Mouse (Mus musculus) spleen, adult 18-20 months (tissue): ENCODE data around the gene Tsc2.

ENCODE experiments used
- DNase-seq, 2 experiments: peaks; one replicate each; pipeline ENCODE4 v3.0.0; 2022; ENCODE audit warnings: mixed read lengths in 2 of 2

Gene Tsc2

DNA sequence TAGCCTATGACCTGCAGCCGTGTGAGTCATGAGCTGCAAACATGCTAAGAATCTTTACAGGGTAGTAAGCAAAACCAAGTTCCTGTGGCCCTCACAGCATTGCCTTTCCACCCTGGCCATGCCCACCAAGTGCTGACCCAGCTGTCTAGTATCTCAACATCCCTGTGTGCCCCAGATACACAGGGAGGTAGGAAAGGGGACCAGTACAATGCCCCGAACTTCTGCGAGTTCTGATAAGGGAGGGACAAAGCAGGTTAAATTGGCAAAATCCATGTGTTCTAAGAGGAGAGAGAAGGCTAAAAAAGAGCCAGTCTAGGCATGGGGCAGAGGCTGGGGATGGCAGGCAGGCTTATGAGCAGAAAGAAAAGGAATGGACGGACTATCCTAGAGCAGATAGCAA lies 24.1 kb downstream of the Tsc2 start:
- DNase-seq = no peak

DNA sequence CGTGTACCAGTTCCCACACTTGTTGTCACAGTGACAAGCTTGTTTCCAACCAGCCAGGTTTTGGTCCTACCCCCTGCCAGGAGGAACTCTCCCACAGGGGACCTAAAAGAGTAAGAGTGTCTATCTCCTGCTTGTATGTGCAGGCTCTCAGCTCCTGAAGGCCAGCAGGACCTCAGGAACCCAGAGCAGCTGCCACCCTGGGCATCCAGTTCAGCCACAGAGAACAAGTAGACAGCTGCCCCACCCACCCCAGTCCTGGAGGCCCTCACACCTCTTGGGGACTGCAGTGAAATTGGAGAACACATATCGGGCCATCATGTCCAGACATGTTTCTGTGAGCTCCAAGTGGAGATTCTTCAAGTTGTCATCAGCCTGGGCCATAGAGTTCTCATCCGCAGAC lies 27.9 kb downstream of the Tsc2 start:
- no peak for DNase-seq

DNA sequence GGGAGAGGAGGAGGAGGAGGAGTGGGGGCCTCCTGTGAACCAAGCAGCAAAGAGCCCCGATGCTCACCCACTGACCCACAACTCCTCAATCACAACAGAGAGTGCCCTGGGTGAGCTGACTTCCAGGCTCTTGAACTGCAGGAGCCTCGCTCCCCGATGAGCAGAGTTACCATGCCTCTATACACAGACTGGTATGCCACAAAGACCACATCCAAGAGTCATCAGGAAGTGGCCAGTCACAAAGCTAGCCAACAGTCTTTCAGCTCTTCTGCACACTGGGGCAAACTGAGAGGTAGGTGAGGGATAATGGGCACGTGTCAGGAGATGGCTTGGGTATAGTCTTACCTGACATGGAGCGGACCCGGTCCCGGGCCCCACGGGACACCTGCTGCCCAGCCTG lies 28.5 kb downstream of the Tsc2 start:
- no peak for DNase-seq

DNA sequence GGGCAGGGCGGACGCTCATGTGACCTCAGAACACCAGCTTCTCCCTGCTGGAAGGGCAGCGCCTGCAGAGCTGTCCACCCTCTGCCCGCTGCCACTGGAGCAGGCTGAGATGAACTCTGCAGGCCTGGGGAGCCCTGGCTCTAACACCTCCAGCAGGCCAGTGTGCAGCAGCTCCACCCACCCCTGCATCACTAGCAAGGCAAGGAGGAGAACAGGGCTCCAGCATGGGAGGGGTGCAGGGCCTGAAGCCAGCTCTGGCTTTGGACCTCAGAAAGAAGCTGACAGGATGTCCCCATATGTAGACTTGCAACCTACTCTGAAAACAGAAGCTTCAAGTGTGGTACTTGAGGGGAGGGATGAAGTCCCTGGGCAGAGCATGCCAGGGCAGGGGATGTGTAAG lies 31.9 kb downstream of the Tsc2 start:
- no peak for DNase-seq

DNA sequence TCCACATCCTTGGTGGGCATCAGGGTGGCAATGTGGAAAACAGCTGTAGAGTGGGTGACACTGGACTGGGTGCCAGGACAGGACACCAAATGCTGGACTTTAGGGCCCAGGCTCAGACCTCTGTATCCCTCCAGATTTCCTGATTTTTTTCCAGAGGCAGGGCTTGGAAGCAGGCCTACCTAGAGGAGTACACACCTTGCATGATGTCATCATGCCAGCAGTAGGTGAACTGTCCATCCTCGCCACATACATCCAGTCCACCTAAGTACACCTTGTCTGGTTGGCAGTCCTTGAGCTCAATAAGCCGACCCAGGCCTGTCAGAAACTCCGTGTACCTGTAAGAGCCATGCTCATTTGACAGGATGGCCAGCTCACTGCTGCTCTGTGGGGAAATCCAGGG lies 34.4 kb downstream of the Tsc2 start:
- no peak for DNase-seq

DNA sequence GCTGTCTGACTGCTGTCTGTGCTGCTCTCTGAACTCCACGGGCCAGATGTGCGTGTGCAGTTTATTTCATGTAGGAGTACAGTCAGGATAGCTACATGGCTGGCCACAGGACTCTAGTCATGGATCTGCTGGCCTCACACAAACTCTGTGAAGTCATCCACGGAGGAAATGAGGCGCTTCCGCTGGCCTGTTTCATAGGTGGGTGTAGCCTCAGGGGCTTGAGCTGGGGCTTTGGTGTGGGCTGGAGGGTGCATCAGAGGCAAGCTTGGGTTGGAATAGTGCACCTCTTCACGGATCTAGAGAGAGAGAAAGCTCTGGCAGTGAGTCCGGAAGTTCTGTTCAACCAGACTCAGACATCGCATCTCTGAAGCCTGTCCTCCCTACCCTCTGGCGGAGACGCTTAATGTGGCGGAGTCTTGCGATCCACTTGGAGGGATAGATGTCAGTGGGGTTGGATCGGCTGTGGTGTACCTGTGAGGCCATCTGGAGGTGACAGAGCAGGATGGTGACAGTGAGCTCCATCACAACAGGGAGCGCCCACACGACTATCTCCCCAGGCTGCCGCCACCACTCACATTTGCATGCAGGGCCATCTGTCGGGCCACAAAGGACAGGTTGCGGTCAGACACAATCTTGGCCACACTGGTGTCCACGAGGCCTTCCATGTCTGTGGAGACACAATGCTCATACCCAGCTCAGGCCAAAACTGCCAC lies 35.8 kb downstream of the Tsc2 start:
- no peak for DNase-seq

DNA sequence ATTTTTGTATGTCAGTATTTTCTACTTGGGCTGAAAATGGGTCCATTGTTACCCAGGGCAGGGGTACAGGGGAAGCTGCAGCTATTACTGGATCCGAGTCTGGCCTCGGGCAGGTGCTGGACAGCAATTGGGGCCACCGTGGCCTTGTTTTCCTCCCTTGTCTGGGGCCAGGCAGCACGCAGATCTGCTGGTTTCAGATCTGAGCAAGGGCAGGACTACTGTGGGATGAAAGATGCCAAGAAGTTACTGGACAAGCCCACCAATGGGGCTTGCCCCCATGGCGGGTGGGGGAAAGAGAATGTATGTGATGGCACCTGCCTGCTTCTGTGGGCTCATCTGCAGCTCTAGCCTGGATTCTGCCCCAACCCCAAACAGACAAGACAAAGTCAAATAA lies 36.4 kb downstream of the Tsc2 start:
- no peak for DNase-seq

DNA sequence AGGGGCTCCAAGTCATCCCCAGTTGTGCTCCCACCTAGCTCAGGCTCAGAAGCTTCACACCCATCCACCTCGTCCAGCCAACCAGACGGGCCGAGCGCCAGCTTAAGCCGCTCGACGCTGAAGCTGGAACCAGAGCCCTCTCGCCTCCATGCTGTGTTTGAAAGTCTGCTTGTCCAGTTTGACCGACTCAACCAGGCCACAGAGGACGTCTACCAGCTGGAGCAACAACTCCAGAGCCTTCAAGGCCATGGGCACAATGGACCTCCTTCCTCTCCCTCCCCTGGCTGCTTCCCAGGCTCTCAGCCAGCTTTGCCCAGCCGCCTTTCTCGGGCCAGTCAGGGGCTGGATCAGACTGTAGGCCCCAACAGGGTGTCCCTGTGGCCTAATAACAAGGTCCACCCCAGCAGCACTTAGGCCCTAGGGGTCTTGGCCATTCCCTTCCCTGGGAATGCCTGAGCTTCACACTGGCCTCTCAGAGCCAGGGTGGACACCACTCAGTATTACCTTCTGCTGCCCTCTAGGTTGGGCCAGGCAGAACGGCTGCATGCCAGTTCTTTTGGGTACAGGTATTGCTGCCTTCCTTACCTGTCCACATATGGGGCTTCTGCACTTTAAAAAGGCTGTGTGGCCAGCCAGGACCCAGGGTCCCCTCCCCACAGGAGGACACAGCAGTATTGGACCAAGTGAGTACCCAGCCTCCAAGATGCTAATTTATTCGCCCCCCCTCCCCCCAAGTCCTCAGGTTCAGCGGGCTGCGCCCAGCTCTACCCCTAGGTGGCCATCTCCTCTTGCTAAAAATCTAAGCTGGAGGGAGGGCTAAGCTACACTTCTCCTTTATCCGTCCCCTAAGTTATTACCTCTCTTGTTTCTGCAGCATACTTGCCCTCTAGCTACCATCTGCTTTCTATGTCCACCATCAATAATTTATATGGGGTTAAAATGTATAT lies 37.0 kb downstream of the Tsc2 start:
- no peak for DNase-seq

DNA sequence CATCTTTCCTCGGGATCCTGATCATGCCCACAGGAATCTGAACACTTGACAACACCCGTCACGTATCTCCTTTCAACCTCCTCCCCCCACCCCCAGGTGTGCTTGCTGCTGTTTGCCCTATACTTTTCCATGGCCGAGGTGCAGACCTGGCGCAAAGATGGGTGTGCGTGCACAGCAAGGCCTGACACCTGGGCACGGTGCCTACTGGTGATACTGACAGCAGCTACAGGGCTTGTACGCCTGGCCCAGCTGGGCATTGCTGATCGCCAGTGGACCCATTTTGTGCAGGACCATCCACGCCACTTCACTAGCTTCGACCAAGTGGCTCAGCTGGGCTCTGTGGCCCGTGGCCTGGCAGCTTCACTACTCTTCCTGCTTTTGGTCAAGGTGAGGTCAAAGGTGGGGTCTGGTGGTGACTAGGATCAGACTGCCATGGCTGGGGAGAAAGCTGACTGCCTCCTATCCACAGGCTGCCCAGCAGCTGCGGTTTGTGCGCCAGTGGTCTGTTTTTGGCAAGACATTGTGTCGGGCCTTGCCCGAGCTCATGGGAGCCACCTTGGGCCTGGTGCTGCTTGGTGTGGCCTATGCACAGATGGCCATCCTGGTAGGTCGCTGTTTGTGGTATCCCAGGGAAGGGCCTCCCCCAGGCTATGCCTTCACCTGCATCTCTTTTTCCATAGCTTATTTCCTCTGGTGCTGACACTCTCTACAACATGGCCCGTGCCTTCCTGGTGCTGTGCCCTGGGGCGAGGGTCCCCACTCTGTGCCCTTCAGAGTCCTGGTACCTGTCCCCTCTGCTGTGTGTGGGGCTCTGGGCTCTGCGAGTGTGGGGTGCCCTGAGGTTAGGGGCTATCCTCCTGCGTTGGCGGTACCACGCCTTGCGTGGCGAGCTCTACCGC lies 38.2 kb downstream of the Tsc2 start:
- DNase-seq = no peak

DNA sequence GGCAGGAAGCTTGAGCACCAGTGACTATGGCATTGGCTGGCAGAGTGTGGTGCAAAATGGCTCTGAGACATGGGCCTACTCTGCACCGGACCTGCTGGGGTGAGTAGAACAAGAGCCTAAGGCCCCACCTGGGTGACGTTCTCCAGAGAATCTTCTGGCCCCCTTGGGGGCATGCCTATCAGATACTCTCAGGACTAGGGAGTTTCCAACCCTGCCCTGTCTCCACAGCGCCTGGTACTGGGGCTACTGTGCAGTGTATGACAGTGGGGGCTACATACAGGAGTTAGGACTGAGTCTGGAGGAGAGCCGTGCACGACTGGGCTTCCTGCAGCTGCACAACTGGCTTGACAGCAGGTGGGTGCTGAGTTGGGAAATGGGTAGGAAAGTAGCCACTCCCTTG lies 39.2 kb downstream of the Tsc2 start:
- no peak for DNase-seq

DNA sequence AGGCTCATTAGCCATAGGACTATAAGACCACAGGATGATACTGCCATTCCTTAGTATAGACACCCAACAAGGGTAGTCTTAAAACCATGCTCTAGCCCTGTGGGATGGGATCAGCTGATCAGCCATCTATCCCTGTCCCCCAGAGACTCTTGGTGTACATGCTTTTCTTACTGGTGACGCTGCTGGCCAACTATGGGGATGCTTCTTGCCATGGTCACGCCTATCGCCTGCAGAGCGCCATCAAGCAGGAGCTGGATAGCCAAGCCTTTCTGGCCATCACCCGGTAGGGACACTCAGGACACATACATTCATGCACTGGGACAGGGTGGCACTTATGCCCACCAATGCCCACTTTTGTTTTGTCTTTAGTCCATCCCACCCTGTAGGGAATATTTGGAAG lies 40.7 kb downstream of the Tsc2 start:
- no peak for DNase-seq

DNA sequence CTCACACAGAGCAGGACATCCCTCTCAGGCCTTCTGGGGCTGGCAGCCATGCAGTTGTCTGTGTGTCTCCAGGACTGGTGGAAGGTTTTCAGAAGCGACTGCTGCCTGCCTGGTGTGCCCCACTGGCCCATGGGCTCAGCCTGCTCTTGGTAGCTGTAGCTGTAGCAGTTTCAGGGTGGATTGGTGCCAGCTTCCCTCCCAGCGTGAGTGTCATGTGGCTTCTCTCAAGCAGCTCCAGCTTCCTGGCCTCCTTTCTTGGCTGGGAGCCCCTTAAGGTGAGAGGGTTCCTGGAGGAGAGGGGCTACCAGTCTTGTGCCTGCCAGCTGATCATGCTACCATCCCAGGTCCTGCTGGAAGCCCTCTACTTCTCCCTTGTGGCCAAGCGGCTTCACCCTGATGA lies 41.5 kb downstream of the Tsc2 start:
- DNase-seq = no peak

DNA sequence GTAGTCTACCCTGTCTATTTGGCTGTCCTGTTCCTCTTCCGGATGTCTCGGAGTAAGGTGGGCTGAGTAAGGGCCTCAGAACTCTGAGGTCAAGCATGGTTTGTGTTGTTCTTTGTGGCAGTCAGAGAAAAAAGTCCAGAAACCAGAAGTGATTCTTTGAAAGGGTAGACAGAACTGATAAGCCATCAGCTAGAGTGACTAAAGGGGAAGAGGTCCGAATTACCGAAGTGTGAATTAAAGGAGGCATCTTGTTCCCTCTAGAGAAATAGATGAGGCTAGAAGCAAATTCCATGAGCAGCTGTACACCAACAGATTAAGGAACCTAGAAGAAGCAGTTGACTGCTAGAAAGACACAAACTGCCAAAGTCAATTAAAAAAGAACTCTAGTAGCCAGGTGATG lies 45.9 kb downstream of the Tsc2 start:
- no peak for DNase-seq

DNA sequence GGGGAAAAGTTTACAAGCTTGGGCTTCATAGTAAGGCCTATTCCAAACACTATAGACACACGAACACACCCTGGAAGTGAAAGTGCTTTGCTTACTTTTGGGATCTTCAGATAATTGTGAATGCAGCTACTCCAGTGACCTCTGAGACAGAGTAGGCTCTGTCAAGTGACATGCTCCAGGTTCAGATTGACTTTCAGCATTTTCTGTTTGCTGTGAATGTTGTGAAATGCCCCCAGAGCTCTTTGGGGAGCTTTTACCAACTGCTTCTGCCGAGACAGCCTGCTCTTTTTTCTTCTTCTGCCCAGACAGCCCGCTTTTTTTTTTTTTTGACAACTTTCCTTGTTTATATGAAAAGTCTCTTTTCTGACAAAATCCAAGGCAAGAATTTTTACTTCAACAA lies 47.9 kb downstream of the Tsc2 start:
- no peak for DNase-seq

DNA sequence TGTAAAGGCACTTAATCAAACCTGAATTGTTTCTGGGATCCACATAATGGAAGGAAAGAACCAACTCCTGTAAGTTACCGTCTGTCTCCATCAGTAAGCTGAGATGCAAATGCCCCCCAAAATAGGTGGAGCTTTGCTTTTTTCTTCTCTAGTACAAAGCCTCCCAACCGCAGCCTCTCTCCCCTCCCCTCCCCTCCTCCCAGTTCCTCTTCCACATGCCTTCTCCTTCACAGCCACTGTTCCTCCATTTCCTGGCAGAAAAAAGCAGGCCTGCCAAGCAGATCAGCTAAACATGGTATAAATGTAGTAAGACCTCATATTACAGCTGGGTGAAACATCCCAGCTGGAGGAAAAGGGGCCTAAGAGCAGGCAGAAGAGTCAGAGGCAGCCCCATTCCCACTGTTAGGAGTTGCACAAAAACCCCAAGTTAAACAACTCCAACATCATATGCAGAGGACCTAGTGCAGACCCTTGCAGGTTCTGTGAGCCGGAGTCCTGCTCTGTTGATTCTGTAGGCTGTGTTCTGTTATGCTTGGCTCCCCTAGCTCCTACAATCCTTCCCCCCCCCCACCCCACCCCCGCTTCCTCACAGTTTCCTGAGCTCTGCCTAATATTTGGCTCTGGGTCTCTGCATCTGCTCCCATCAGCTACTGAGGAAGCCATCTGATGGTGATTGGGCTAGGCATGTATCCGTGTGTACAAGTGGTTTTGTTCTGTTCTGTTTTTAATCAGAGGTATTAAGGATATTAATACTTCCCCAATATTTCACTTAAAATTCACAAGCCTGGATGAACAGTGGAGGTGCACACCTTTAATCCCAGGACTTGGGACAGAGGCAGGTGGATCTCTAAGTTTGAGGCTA lies 48.6 kb downstream of the Tsc2 start:
- DNase-seq = no peak

DNA sequence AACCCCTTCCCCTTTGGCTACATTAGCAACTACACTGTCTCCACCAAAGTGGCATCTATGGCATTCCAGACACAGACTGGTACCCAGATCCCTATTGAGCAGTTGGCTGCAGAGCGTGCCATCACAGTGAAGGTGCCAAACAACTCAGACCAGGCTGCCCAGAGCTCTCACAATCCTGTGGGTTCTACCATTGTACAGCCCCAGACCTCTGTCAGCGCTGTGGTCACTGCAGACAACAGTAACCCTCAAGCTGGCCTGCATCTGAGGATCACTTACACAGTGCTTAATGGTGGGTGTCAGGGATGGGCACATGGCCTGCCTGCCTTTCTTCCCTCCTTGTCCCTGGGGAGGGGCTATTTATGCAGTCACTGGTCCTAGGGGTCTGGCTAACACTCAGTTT lies 52.1 kb downstream of the Tsc2 start:
- no peak for DNase-seq

DNA sequence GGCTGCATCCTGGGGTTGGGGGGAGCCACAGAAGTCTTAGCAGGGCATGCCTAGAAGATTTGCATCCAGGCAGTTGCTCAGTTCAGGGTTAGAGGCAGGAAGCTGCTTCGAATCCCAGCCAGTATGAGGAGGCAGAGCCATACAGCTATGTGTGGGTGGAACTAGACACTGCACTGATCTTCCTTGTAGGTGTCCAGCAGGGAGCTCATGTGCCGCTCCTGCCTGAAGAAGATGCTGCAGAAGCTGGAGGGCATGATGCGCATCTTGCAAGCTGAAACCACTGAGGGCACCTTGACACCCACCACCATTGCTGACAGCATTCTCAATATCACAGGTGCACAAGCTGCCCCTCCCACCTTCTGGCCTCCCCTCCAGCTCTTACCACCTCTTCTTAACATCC lies 52.9 kb downstream of the Tsc2 start:
- no peak for DNase-seq

DNA sequence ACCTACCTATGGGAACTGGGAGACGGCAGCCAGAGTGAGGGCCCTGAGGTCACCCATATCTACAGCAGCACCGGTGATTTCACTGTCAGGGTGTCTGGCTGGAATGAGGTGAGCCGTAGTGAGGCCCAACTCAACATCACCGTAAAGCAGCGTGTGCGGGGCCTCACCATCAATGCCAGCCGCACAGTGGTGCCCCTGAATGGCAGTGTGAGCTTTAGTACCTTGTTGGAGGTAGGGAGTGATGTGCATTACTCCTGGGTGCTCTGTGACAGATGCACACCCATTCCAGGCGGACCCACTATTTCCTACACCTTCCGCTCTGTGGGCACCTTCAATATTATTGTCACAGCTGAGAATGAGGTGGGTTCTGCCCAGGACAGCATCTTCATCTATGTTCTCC lies 58.6 kb downstream of the Tsc2 start:
- DNase-seq = no peak

DNA sequence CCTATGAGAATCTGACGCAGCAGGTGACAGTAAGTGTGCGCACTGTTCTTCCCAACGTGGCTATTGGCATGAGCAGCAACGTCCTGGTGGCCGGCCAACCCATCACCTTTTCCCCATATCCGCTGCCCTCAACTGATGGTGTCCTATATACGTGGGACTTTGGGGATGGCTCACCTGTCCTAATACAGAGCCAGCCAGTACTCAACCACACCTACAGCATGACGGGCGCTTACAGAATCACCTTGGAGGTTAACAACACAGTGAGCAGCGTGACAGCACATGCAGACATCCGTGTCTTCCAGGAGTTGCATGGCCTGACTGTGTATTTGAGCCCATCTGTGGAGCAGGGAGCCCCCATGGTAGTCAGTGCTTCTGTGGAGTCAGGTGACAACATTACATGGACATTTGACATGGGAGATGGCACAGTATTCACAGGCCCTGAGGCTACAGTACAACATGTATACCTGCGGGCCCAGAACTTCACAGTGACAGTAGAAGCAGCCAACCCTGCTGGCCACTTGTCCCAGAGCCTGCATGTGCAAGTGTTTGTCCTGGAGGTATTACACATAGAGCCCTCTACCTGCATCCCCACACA lies 59.7 kb downstream of the Tsc2 start:
- DNase-seq = no peak

DNA sequence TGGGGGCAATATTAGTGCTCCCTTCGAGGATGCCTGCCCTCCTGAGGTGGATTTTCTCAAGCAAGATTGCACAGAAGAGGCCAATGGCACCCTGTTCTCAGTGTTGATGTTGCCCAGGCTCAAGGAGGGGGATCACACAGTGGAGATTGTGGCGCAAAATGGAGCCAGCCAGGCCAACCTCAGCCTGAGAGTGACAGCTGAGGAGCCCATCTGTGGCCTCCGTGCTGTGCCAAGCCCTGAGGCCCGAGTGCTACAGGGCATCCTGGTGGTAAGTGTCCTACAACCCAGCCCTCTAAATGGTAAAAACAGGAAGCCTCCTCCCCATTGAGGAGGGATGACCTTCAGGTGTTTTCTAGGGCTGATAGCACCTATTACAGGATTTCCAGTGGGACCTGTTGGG lies 62.6 kb downstream of the Tsc2 start:
- no peak for DNase-seq

DNA sequence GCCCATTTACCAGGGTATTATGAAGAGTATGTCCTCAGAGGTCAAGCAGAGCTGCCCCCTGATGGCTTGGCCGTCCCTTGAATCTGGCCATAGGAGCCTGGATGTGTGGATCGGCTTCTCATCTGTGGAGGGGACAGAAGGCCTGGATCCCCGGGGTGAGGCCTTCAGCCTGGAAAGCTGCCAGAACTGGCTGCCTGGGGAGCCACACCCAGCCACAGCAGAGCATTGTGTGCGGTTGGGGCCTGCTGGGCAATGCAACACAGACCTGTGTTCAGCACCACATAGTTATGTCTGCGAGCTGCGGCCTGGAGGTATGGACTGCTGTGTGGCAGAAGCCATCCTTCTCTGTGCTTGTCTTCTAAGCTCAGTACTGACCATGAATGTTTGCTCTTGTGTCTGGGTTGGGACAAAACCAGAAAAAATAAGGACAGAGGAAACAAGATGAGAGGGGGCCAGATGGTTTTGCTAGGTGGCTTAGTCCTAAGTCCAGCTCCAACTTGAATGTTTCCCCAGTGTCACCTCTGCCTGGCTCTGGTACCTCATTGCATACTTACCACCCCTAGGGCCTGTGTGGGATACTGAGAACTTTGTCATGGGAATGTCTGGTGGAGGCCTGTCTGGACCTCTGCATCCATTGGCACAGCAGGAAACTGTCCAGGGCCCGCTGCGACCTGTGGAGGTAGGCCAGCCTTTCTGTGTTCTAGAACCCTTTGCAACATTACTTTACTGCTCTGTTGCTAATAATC lies 65.2 kb downstream of the Tsc2 start:
- DNase-seq = no peak
